Mouse (Mus musculus): ENCODE data around the gene Cavin1.
"Not testable (repeated sequence)": the region's sequence is repeated elsewhere in the genome, so short reads cannot be mapped to it uniquely, and the experiment has no call there.

Gene Cavin1

GRCm38 (mm10) chr11:100970557-100970937 lies at the start of gene Cavin1:
Gene Cavin1 (minus strand): TSS chr11:100970887.
- peak; percentile 93 to 98 for DNase-seq (ENCODE audit: low spot score in 2 of 2)

GRCm38 (mm10) chr11:101011641-101012040 lies 41.0 kb upstream of the Cavin1 start:
- DNase-seq (ENCODE audit: low spot score in 2 of 2), result no peak

GRCm38 (mm10) chr11:101009888-101010784 lies 39.4 kb upstream of the Cavin1 start:
- peak in 1 of 2 experiments; percentile 23 for DNase-seq (ENCODE audit: low spot score in 2 of 2)

- peak; percentile 96 for DNase-seq (ENCODE audit: low spot score in 2 of 2)
Observed at GRCm38 (mm10) chr11:101009046-101009887, 38.6 kb upstream of the Cavin1 start, which contains the start of gene Atp6v0a1. Gene Atp6v0a1 (plus strand): TSS chr11:101009452.

- DNase-seq (ENCODE audit: low spot score in 2 of 2), result no peak
Observed at GRCm38 (mm10) chr11:101008206-101009045, 37.7 kb upstream of the Cavin1 start.

- peak in 1 of 2 experiments; percentile 20 for DNase-seq (ENCODE audit: low spot score in 2 of 2)
Observed at GRCm38 (mm10) chr11:101003025-101003685, 32.5 kb upstream of the Cavin1 start.

- not testable (repeated sequence) for DNase-seq (ENCODE audit: low spot score in 2 of 2)
Observed at GRCm38 (mm10) chr11:101001875-101002552, 31.3 kb upstream of the Cavin1 start.

- DNase-seq (ENCODE audit: low spot score in 2 of 2), result no peak
Observed at GRCm38 (mm10) chr11:100999254-100999653, 28.6 kb upstream of the Cavin1 start.

GRCm38 (mm10) chr11:100998836-100999235 lies 28.1 kb upstream of the Cavin1 start:
- DNase-seq (ENCODE audit: low spot score in 2 of 2), result no peak

- no peak for DNase-seq (ENCODE audit: low spot score in 2 of 2)
Observed at GRCm38 (mm10) chr11:100996501-100996900, 25.8 kb upstream of the Cavin1 start.

- no peak for DNase-seq (ENCODE audit: low spot score in 2 of 2)
Observed at GRCm38 (mm10) chr11:100994655-100995054, 24.0 kb upstream of the Cavin1 start.

GRCm38 (mm10) chr11:100994233-100994632 lies 23.5 kb upstream of the Cavin1 start:
- DNase-seq (ENCODE audit: low spot score in 2 of 2), result no peak

- no peak for DNase-seq (ENCODE audit: low spot score in 2 of 2)
Observed at GRCm38 (mm10) chr11:100993437-100993836, 22.8 kb upstream of the Cavin1 start.

- no peak for DNase-seq (ENCODE audit: low spot score in 2 of 2)
Observed at GRCm38 (mm10) chr11:100991027-100991534, 20.4 kb upstream of the Cavin1 start.

GRCm38 (mm10) chr11:100989666-100990065 lies 19.0 kb upstream of the Cavin1 start:
- DNase-seq (ENCODE audit: low spot score in 2 of 2), result no peak

GRCm38 (mm10) chr11:100988674-100989073 lies 18.0 kb upstream of the Cavin1 start:
- no peak for DNase-seq (ENCODE audit: low spot score in 2 of 2)

GRCm38 (mm10) chr11:100985607-100986006 lies 14.9 kb upstream of the Cavin1 start:
- DNase-seq (ENCODE audit: low spot score in 2 of 2), result no peak

GRCm38 (mm10) chr11:100983778-100984131 lies 13.1 kb upstream of the Cavin1 start:
- no peak for DNase-seq (ENCODE audit: low spot score in 2 of 2)

- DNase-seq (ENCODE audit: low spot score in 2 of 2), result peak in 1 of 2 experiments; percentile 70
Observed at GRCm38 (mm10) chr11:100983125-100983777, 12.6 kb upstream of the Cavin1 start.

- no peak for DNase-seq (ENCODE audit: low spot score in 2 of 2)
Observed at GRCm38 (mm10) chr11:100982087-100982486, 11.4 kb upstream of the Cavin1 start.

All from urinary bladder, adult 18-20 months (tissue).